Mouse (Mus musculus) layer of hippocampus, adult 2 months (tissue): ENCODE measurements at regions not wholly inside any gene's neighbourhood (a gene's known extent, or its start where the extent isn't known, plus 50 kb on each side); places are given as distances from the start of the nearest gene placed in this dataset.
A peak's percentile ranks its signal among the peaks of the same experiment; 100 is the strongest.

Experiments used
- DNase-seq, 2 experiments: peaks; one replicate each; pipeline ENCODE4 v3.0.0; 2022; ENCODE audit warnings: low spot score in 2 of 2
- H3K27ac ChIP-seq: fragments of 200-600 bp; 2 replicates; pipeline ENCODE4 v1.8.1; 2022
- H3K4me3 ChIP-seq: fragments of 200-600 bp; 2 replicates; pipeline ENCODE4 v1.8.1; 2022; ENCODE audit warnings: mild to moderate bottlenecking
- CTCF ChIP-seq: fragments of 200-600 bp; conservative IDR thresholded peaks from 2 replicates; pipeline ENCODE4 v1.8.1; 2022; ENCODE audit warnings: antibody characterized with exemption, mild to moderate bottlenecking, moderate library complexity

- Histone ChIP-seq H3K4me3 (no peak overlapping the region), H3K27ac (no peak overlapping the region)
- DNase-seq = no peak
- no peak for TF ChIP-seq CTCF
These were observed 406.0 kb upstream of the 1700003H04Rik start for GRCm38 (mm10) chr3:124986930-124987329.

GRCm38 (mm10) chr3:124986515-124986914, 405.6 kb upstream of the 1700003H04Rik start:
- no peak overlapping the region for H3K4me3 ChIP-seq
- H3K27ac ChIP-seq = no peak overlapping the region
- no peak for TF ChIP-seq CTCF
- DNase-seq = no peak

- no peak for TF ChIP-seq CTCF
- Histone ChIP-seq H3K27ac (no peak overlapping the region), H3K4me3 (no peak overlapping the region)
- no peak for DNase-seq
These were observed 404.5 kb upstream of the 1700003H04Rik start for GRCm38 (mm10) chr3:124985428-124985827.

GRCm38 (mm10) chr3:124935147-124935849, 354.4 kb upstream of the 1700003H04Rik start:
- no peak for DNase-seq
- Histone ChIP-seq H3K27ac (no peak overlapping the region), H3K4me3 (no peak overlapping the region)
- no peak for TF ChIP-seq CTCF

DNA sequence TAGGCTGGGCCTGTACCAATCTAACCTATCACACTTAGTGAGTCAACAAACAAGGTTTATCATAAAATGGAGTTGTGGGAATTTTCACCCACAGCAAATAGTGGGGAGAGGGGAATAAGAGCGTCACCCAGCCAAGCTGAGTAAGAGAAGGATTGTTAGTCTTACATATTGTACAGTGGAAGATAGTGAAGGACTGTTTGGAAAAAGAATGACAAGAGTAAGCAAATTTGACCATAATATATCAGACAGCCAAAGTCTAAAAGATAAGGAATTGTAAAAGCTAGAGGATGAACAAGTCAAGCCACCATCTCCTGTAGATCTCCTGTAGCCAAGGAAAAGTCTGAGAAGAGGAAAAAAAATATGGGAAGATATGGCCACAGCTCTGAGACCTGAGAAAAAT, 351.8 kb upstream of the 1700003H04Rik start:
- no peak for DNase-seq
- Histone ChIP-seq H3K27ac (no peak overlapping the region), H3K4me3 (no peak overlapping the region)
- TF ChIP-seq CTCF = no peak

- TF ChIP-seq CTCF = no peak; the same call in 1 of the 2 replicates
- peak overlapping the region; percentile 19 for H3K4me3 ChIP-seq
- peak overlapping the region; percentile 85 for H3K27ac ChIP-seq
- DNase-seq = peak; percentile 6 to 11
These were observed 350.1 kb upstream of the 1700003H04Rik start for GRCm38 (mm10) chr3:124930773-124931607.

DNA sequence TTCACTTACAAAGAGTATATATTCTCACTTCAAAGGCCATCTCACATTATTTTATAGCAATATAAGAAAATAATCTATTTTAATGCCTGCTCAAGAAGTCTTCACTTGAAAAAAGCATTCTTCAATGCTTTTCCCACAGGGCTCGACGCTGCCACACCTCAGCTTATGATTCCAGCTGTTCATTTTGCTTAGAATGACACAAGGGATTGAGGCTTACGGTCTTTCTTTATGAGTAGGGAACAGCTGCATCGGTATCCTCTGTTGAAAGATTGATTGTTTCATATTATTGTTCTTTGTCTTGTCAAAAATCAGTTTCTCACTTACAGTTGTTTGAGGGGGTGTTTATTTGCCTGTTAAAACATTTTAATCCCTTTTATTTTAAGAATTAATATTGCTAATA, 328.0 kb upstream of the 1700003H04Rik start:
- DNase-seq = no peak
- TF ChIP-seq CTCF = no peak
- Histone ChIP-seq H3K27ac (no peak overlapping the region), H3K4me3 (no peak overlapping the region)
